Mouse (Mus musculus) regulatory T cell (primary cell): ENCODE data around the gene Megf11.
"Not testable (repeated sequence)": the region's sequence is repeated elsewhere in the genome, so short reads cannot be mapped to it uniquely, and the experiment has no call there.

ENCODE experiments used
- in situ Hi-C: fragments of 300-600 bp; cut with MboI, MseI; formaldehyde crosslinking; loops from one replicate; pipeline ENCODE4 v1.15.1; 2025; ENCODE audit warnings: high pct_unique_total_duplicates

The Megf11 gene

DNA sequence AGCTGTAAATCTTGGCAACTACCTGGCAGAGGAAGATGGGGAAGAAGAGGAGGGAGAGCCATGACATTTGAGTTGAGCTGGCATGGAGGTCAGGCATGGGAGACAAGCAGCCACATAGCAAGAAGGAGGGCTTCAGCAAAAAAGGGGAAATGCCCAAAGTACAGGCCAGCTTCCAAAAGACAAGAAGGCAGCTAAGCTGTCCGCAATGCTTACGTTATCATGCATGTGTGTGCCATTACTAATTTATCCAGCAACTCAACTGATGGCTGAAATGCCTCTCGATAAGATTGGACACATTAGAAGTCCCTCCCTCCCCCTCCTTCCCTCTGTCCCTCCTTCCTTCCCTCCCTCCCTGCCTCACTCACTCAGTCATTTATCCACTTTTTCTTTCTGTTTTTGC, 260.0 kb downstream of the Megf11 start:
- in situ Hi-C loops = no loop called here

DNA sequence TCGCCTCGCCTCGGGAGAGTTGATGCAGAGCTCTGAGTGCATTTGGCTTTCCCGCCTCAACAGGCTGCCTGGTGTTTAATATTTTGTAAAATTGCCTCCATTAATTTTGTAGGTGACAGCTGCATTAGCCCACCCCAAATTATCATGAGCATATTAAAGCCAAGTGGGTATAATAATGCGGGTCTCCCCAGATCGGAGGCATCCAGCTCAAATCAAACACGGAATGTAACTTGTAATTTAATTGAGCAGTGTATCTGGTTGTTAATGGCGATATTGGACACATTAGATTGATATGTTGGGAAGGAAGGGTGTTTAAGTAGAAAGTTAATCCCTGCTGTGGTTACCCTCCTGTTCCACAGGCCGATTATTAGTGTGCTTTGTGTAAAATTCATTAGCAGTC, 264.0 kb downstream of the Megf11 start:
- in situ Hi-C loops = no loop called here

- in situ Hi-C loops = no loop called here
Observed at GRCm38 (mm10) chr9:64649892-64650291, 264.5 kb downstream of the Megf11 start.

- in situ Hi-C loops = no loop called here
Observed at GRCm38 (mm10) chr9:64651181-64651580, 265.8 kb downstream of the Megf11 start.

DNA sequence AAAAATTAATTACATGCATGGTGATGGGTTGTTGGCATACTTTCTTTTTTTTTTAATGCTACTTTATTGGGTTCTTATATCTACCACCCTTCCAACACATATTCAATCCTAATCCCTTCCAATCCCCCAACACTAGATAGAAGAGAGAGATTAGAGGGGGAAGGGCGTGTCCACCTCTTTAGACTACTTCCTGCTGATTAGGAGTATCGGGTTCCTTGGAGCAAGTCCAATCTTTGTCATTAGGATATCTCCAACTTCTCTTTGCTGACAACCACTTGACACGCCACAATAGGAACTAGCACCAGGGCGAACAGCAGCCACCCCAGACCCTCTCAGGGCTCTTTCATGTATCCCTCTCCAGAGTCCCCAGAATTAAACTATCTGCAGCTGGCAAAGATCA, 266.3 kb downstream of the Megf11 start:
- in situ Hi-C loops = no loop called here

DNA sequence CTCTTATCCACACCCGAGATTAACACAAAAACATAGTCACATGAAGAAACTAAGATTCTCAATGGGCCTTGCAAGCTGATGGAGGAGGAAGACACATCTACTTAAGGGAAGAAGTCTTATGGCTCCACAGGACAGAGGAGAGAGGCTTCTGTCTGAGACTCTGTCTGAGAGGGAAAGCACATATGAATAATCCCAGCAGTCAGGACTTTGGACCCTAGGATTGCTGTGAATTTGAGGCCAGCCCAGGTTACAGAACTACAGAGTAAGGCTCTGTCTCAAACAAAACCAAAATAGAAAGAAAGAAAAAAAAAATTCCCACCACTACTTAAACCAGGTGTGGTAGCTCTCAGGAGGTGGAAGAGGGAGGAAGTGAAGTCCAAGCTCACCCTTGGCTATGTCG, 266.7 kb downstream of the Megf11 start:
- in situ Hi-C loops = no loop called here

- in situ Hi-C loops = no loop called here
Observed at GRCm38 (mm10) chr9:64652841-64653361, 267.5 kb downstream of the Megf11 start.

- in situ Hi-C loops = no loop called here
Observed at GRCm38 (mm10) chr9:64654723-64655122, 269.3 kb downstream of the Megf11 start.

DNA sequence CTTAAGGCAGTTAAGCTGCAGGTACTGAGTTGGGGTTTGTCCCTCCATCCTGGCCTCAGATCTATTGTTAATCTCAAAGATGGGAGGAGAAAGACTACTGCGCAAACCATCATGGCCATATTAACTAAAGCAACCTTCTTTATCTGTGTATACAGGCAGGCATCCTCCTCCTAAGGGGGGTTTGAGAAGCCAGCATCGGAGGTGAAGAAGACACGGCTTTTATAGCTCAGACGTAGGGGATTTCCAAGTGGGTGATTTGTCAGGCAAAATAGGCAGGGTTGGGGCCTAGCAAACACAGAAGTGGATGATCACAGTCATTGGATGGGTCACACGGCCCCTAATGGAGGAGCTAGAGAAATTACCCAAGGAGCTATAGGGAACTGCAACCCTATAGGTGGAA, 271.2 kb downstream of the Megf11 start:
- in situ Hi-C loops = no loop called here

- in situ Hi-C loops = no loop called here
Observed at GRCm38 (mm10) chr9:64660222-64660621, 274.8 kb downstream of the Megf11 start.

GRCm38 (mm10) chr9:64664612-64665011, 279.2 kb downstream of the Megf11 start:
- in situ Hi-C loops = no loop called here

DNA sequence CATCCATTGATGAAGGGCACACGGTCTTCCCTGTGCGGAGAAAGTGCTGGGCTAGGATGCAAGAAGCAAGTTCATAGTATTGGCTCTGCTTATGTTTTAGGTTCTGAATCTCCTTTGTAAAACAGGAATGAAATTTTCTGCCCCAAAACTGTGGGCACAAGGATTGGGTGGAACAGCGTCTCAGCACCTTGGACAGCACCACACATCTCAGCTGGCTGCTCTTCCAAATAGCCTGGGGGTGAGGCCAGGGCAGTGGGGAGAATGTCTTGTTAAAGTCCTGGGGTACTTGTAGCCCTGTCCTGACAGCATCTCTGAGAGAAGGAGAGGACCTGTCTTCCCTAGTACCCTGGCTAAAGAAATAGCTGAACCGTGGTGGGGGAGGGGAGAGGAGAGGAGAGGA, 281.1 kb downstream of the Megf11 start:
- in situ Hi-C loops = no loop called here

GRCm38 (mm10) chr9:64667513-64667912, 282.1 kb downstream of the Megf11 start:
- in situ Hi-C loops = no loop called here

- in situ Hi-C loops = no loop called here
Observed at GRCm38 (mm10) chr9:64668001-64668400, 282.6 kb downstream of the Megf11 start.

GRCm38 (mm10) chr9:64671341-64672319, 286.2 kb downstream of the Megf11 start:
- in situ Hi-C loops = not testable (repeated sequence)

- in situ Hi-C loops = no loop called here
Observed at GRCm38 (mm10) chr9:64687122-64688014, 301.9 kb downstream of the Megf11 start.

DNA sequence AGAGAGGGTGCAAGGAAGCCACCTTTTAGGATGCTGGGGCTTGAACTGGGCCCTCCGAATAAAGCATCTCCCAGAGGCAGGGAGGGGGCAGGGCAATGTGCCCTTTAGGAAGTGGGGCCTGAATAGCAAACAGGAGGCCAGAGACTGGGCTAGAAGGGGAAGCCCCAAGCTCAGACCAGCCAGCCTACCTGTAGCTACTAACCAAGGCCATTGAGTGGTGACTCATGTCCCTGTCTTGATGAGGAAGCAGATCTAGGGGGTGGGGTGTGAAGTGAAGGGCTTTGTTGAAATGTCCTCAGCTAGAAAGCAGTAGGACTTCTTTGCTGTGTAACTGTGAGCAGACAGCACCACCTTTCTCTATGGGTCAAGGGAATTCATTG, 302.6 kb downstream of the Megf11 start:
- in situ Hi-C loops = no loop called here

DNA sequence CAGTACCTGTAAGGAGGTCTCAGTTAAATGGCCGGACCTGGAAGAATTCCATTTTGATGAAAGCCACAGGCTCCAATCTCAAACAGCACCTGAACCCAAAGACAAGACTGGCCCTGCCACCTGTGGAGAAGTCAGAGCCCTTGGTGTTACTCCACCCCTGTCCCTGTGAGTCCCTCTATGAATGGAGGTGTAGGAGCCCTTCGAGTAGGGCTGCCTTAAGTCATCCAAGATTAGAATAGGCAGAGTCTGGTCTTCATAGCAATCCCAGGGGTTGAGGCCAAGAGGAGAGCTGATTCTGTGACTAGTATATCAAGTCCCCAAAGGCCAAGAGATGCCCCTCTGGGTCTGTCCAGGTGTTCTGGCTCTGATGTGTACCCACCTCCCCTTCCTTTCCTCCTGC, 305.3 kb downstream of the Megf11 start:
- in situ Hi-C loops = no loop called here

DNA sequence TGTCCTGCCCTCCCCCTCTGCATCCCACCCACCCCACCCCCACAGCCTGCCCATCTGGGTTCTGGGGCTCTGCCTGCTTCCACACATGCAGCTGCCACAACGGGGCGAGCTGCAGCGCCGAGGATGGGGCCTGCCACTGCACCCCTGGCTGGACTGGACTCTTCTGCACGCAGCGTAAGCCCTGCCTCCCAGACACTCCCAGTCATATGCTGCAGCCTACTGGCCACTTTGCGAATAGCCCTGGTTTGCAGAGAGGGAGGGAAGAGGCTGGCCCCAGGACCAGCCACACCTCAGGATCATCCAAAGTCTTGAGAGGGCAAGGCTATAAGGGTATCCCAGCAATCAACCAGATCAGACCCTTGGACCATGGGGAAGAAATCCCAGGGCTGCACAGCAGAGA, 305.8 kb downstream of the Megf11 start:
- in situ Hi-C loops = no loop called here

DNA sequence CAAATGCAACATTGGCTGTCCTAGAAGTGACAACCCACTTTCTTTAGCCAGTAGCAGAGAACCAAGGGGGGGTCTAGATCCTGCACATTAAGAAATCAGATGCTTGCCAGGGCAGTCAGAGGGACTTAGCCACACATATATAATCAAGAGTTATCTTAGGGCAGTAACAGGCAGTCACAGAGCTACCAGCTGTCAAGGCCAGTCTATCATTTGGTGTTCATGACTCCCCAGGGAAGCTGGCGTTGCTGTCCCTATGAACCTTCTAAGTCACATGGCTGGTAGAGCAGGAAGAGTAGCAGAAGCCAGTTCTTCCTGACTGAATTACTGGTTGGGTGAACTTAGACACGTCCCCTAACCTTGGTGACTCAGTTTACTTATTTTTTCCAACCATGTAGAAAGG, 307.7 kb downstream of the Megf11 start:
- in situ Hi-C loops = no loop called here

- in situ Hi-C loops = no loop called here
Observed at GRCm38 (mm10) chr9:64695266-64695665, 309.8 kb downstream of the Megf11 start.

- in situ Hi-C loops = no loop called here
Observed at GRCm38 (mm10) chr9:64696404-64696803, 311.0 kb downstream of the Megf11 start.
